Mouse (Mus musculus) splenic B cell, adult 2 months (primary cell): ENCODE measurements around the gene Kcng4.

Experiments
- DNase-seq: peaks from one replicate; pipeline ENCODE4 v3.0.0-alpha.2; 2011; ENCODE audit warnings: low read depth, low spot score
- H3K27me3 ChIP-seq: 2 replicates; pipeline ENCODE4 v1.6.1; 2012; ENCODE audit warnings: mild to moderate bottlenecking, low read length, moderate library complexity, mixed read lengths; ENCODE audit not compliant: control insufficient read depth, poor library complexity, insufficient read depth, severe bottlenecking
- H3K36me3 ChIP-seq: 2 replicates; pipeline ENCODE4 v1.6.1; 2012; ENCODE audit warnings: mild to moderate bottlenecking, low read length, moderate library complexity, mixed read lengths; ENCODE audit not compliant: control insufficient read depth, poor library complexity, insufficient read depth, severe bottlenecking

Kcng4 gene

GRCm38 (mm10) chr8:119656709-119657464 lies 21.4 kb upstream of the Kcng4 start:
- DNase-seq: peak; percentile 46
- H3K36me3 ChIP-seq: no peaks in the 10 kb centered on the region; the same call in 1 of the 2 replicates
- H3K27me3 ChIP-seq: no peaks in the 10 kb centered on the region

DNA sequence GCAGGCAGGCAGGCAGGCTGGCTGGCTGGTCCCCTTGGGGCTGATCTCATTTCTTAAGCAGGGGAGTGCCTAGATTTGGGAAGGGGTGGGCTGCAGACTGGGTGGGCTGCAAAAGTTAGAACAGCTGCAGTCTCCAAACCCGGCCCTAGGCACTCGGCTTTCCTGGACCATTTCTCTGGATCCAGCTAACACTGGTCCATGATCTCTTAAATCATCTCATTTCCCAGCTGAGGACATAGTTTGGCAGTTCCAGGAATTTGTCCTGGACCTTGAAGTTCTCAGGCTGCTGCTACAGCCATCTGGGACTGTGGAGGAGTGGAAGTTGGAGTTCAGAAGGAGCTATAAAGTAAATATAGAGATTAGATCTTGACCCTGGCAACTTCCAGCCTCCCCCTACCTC lies 15.8 kb upstream of the Kcng4 start:
- DNase-seq: no peak
- Histone ChIP-seq H3K27me3 (no peaks in the 10 kb centered on the region), H3K36me3 (no peaks in the 10 kb centered on the region)

GRCm38 (mm10) chr8:119646846-119647245 lies 11.4 kb upstream of the Kcng4 start:
- Histone ChIP-seq H3K36me3 (no peaks in the 10 kb centered on the region), H3K27me3 (no peaks in the 10 kb centered on the region)
- DNase-seq: no peak

DNA sequence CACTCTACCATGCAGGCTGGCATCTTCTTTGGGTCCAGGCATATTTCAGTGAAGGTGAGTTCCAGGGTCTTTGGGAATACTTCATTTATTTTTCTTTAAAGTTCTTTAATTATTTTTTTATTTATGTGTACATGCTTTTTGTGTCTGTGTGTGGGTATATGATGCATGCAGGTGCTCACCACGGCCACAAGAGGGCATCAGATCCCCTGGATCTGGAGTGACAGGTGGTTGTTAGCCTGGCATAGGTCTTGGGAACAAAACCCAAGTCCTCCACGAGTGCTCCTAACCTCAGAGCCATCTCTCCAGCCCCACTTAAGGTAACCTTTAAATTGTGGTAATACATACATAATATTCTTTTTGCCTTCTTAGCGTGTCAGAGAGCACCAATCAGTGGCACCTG lies 10.7 kb upstream of the Kcng4 start:
- DNase-seq: no peak
- Histone ChIP-seq H3K36me3 (no peaks in the 10 kb centered on the region), H3K27me3 (no peaks in the 10 kb centered on the region)

DNA sequence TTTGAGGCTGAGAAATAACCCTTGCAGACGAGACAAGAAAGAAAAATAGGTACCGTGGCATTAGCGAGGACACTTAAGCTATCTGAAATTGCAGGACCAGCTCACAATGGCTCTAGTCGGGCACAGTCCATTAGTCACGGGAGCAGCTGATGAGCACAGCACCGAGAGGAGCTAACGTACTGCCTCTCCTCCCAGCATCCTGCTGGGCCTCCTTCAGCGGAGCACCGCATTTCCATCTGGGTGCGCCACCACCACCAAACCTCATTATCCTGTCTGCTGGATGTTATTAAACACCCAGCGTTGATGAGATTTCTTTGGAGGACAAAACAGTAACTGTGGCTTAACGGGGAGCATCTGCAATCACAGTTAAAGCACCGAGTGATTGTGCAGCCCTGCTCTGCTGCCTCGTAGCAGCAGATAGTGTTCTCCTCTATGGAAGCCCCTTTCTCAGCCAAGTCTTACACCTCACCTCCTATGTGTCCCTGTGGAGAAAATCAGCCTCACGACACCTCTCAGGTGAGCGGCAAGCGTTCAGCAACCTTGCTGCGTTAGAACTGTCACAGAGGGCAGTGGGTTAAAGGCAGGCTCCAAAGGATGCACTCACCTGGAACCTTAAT lies 9.6 kb upstream of the Kcng4 start:
- no peaks in the 10 kb centered on the region for H3K36me3 ChIP-seq
- DNase-seq: no peak
- H3K27me3 ChIP-seq: no peaks in the 10 kb centered on the region

GRCm38 (mm10) chr8:119644429-119644960 lies 9.0 kb upstream of the Kcng4 start:
- no peak for DNase-seq
- Histone ChIP-seq H3K36me3 (no peaks in the 10 kb centered on the region), H3K27me3 (no peaks in the 10 kb centered on the region)

- no peak for DNase-seq
- Histone ChIP-seq H3K27me3 (no peaks in the 10 kb centered on the region), H3K36me3 (no peaks in the 10 kb centered on the region)
These were observed 7.5 kb upstream of the Kcng4 start for GRCm38 (mm10) chr8:119642960-119643359.

DNA sequence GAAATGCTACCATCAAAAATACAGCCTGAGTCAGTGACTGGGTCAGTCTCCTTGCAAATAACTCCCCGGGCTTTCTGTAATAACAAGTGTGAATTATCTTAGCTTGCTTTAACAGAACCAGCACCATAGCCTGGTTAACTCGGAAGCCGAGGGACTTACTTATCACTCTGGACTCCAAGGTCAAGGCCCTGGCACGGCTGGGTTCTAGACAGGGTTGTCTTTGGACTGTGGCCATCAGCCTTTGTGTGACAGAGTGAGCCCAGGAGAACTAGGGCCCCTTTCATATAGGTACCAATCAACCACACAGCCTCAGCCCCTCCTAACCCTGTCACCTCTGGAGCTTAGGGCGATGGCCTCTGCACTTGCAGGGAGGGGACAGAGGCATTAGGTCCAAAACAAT lies 5.6 kb upstream of the Kcng4 start:
- no peak for DNase-seq
- Histone ChIP-seq H3K36me3 (no peaks in the 10 kb centered on the region), H3K27me3 (no peaks in the 10 kb centered on the region)

- no peaks in the 10 kb centered on the region for H3K27me3 ChIP-seq
- no peak for DNase-seq
- no peaks in the 10 kb centered on the region for H3K36me3 ChIP-seq
These were observed 4.3 kb upstream of the Kcng4 start for GRCm38 (mm10) chr8:119639798-119640197.

GRCm38 (mm10) chr8:119638261-119638660 lies 2.8 kb upstream of the Kcng4 start:
- Histone ChIP-seq H3K36me3 (no peaks in the 10 kb centered on the region), H3K27me3 (no peaks in the 10 kb centered on the region)
- DNase-seq: no peak

GRCm38 (mm10) chr8:119637381-119637780 lies 1.9 kb upstream of the Kcng4 start:
- no peaks in the 10 kb centered on the region for H3K27me3 ChIP-seq
- H3K36me3 ChIP-seq: no peaks in the 10 kb centered on the region
- no peak for DNase-seq

- no peaks in the 10 kb centered on the region for H3K27me3 ChIP-seq
- no peaks in the 10 kb centered on the region for H3K36me3 ChIP-seq
- DNase-seq: no peak
These were observed 1.3 kb upstream of the Kcng4 start for GRCm38 (mm10) chr8:119636766-119637165.

- DNase-seq: no peak
- no peaks in the 10 kb centered on the region for H3K27me3 ChIP-seq
- no peaks in the 10 kb centered on the region for H3K36me3 ChIP-seq
These were observed 478 bp upstream of the Kcng4 start for GRCm38 (mm10) chr8:119635958-119636357.

DNA sequence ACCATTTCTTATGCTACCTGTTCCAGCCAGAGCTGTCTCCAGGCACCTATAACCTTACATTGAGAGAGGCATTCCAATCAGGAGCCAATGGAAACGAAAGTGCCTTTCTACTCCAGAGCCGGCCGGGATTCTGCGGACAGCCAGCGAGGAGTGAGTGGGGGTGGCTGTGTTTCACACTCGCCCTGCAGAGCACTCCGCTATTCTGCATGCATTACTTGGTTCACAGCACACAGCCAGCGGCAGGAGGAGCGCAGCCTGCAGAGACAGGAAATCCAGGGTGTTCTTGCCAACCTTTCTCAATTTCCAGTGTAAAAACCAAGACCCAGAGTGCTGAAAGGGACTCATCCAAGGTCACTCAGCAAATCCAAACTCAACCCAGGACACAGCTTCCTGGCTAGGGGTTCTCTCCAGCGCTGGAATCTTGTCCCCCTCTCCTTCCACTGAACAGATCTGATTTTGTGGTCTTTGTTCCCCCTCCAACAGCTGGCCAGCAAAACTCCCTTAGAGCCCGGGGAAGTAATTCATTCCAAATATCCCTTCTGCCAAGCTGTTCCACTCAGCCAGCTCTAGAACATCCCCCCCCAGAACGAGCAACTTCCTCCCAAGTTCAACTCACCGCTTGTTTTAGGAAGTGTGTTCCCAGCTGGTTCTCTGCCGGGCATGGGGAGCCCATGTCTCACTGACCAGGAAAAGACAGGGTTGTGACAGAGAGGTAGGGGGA lies 704 bp downstream of the Kcng4 start:
- DNase-seq: no peak
- Histone ChIP-seq H3K36me3 (no peaks in the 10 kb centered on the region), H3K27me3 (no peaks in the 10 kb centered on the region)

DNA sequence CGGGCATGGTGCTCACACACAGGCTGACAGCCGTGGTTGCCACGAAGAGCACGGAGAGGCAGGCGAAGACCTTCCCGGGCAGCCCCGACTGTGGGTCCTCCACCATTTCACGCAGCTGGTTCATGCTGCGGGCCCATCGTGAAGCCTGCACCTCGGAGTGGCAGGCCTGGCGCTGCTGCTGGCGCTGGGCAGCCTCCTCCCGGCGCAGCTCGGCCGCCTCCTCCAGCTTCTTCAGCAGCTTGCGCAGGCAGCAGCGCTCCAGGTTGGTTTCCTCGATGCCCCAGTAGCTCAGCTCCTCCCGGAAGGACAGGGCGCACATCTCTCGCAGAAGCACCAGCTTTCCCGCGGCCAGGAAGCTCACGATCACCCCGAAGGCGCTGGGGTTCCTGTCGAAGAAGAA lies 2.6 kb downstream of the Kcng4 start:
- Histone ChIP-seq H3K36me3 (no peaks in the 10 kb centered on the region), H3K27me3 (no peaks in the 10 kb centered on the region)
- DNase-seq: no peak
